Mouse (Mus musculus) limb, embryonic 11.5 days (tissue): ENCODE measurements around the gene Srebf2. TPM values are rescaled to one million over a fixed set of nuclear protein-coding genes. Genes with fewer than 3 reads are reported as not detected.

Experiments used
- ATAC-seq: fragments of 200-750 bp; cut with Nextera tagmentation; 2 replicates; pipeline ENCODE4 v1.8.0; 2017; ENCODE audit warnings: low read depth; ENCODE audit not compliant: insufficient number of reproducible peaks, low FRiP score, low TSS enrichment
- DNase-seq: peaks from one replicate; pipeline ENCODE4 v3.0.0-alpha.2; 2015; ENCODE audit warnings: low spot score
- H3K27ac ChIP-seq: fragments of 300-500 bp; sonication (generic); replicated peaks from 2 replicates; pipeline ENCODE4 v1.5.1; 2014; ENCODE audit warnings: low read depth, mild to moderate bottlenecking, low read length
- H3K27me3 ChIP-seq: fragments of 300-500 bp; sonication (generic); 2 replicates; pipeline ENCODE4 v1.6.1; 2014; ENCODE audit warnings: mild to moderate bottlenecking, low read length, mixed read lengths; ENCODE audit not compliant: control insufficient read depth, insufficient read depth
- H3K36me3 ChIP-seq: fragments of 300-500 bp; sonication (generic); 2 replicates; pipeline ENCODE4 v1.6.1; 2014; ENCODE audit warnings: mild to moderate bottlenecking, low read length, moderate library complexity, mixed read lengths; ENCODE audit not compliant: control insufficient read depth, insufficient read depth
- H3K4me1 ChIP-seq: fragments of 300-500 bp; sonication (generic); 2 replicates; pipeline ENCODE4 v1.6.1; 2014; ENCODE audit warnings: low read length, mixed read lengths; ENCODE audit not compliant: control insufficient read depth, insufficient read depth
- H3K4me2 ChIP-seq: fragments of 300-500 bp; sonication (generic); 2 replicates; pipeline ENCODE4 v1.6.1; 2014; ENCODE audit warnings: low read depth, mild to moderate bottlenecking, moderate library complexity; ENCODE audit not compliant: severe bottlenecking
- H3K4me3 ChIP-seq: fragments of 300-500 bp; sonication (generic); 2 replicates; pipeline ENCODE4 v1.5.1; 2014; ENCODE audit warnings: low read depth, low read length
- H3K9ac ChIP-seq: fragments of 300-500 bp; sonication (generic); 2 replicates; pipeline ENCODE4 v1.6.1; 2014; ENCODE audit warnings: mild to moderate bottlenecking, low read length
- H3K9me3 ChIP-seq: fragments of 300-500 bp; sonication (generic); 2 replicates; pipeline ENCODE4 v1.6.1; 2016; ENCODE audit warnings: low read length; ENCODE audit not compliant: control insufficient read depth
- WGBS: fragments of 180-500 bp; shearing (Covaris S2); extraction: QIAGEN DNeasy Blood & Tissue Kit; methylation state at CpG from one replicate; pipeline ENCODE4 v1.1.7; 2014; 5-methylcytosine and 5-hydroxymethylcytosine counted together
- polyA plus RNA-seq: library from polyadenylated mRNA; unstranded; fragments of >200 nt; fragmentation: Nextera tagmentation; extraction: Ambion mirVana; gene quantifications from 2 replicates; pipeline ENCODE4 v1.2.1, GENCODE M21; 2014

Gene Srebf2
- polyA plus RNA-seq, 1 experiment from 2014 or later, result 129 TPM

DNA sequence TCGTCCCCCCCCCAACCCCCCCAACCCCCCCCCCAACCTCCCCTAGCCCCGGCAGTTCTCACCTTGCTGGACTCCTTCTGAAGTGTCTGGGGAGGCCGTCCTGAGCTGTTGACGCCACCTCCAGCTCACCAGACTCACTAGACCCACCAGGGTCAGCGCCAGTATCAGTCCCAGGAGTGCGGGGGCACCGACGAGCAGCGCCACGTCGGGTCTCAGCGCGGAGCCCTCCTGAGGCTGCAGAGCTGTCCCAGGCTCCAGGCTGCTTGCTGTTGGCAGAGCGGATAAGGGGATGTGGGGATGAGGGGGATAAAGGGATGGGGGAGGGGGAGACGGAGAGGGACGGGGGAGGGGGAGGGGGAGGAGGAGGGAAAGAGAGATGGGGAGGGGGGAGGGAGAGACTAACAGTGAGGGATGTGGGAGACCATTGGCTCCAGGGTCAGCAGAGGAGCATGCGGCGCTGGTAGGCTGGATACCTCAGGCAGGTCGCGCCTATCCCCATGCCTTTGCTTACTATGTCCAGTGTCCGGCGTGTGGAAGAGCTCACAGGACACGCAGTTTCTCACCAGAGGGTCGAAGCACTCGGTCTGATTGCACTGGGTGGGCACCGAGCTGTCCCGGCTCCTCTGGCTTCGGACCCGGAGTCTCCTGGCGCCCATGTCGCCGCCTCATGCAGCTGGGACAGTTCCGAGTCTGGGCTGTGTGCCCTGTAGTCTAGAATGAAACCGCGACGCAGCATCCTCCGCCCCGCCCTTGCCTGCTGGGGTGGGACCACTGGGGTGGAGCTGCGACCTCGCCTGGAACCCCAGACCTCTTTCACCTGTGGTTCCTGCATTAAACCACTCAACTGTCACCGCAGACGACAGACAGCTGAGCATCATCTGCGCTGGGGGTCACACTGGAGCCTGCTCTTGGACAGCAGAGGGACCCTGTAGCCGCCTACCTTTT lies 76.9 kb downstream of the Srebf2 start, which contains the start of gene Tnfrsf13c:
Tnfrsf13c (minus strand) TSS at position 713 of the 945 bp plus-strand sequence.
- ATAC-seq, result no peak
- no peak for DNase-seq
- Histone ChIP-seq H3K9me3 (no peaks in the 10 kb centered on the region), H3K4me3 (peak within 1 kb of the TSS; percentile 27), H3K27ac (no peak within 1 kb of the TSS), H3K36me3 (no peaks in the 10 kb centered on the region), H3K9ac (0 out of 2 replicates have a peak within 1 kb of the TSS, but pooled peaks have one; percentile 12), H3K27me3 (peaks cover 23% of the 10 kb centered on the region), H3K4me1 (no peaks in the 10 kb centered on the region; the same call in 1 of the 2 replicates), H3K4me2 (peak within 1 kb of the TSS; percentile 56)
- WGBS, result 2% methylated on average over 44 of the region's 44 CpGs

DNA sequence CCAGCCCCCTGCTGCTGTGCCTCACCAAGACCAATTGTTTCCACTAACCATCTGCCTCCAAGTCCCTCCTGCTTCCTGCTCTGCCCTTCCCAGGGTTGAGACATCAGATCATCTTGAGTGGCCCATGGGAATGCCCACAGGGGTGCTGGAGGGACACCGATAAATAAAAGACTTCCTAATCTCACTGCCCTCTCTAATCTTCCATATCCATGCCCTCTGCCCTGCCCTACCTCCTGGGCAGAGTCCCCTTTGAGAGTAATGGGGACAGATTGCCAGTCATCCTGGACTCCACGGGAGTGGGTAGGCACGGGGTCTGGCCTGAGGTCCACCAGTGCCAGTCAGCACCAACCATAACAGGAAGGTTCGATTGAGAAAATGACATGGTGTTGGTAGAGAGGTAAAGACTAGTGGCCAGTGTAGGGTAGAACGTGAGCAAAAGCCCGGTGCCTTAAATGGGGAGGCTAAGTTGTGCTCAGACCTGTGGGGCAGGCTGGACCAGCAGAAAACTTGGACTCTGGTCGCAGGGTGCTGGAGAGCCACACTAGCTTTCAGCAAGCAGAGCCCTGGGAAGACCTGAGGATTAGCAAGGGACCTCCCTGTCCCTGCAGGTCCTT lies 77.7 kb downstream of the Srebf2 start:
- Histone ChIP-seq H3K4me3 (no peak overlapping the region), H3K4me2 (no peak overlapping the region; the same call in 1 of the 2 replicates), H3K9ac (no peak overlapping the region), H3K27me3 (peaks cover 23% of the 10 kb centered on the region), H3K4me1 (no peaks in the 10 kb centered on the region; the same call in 1 of the 2 replicates), H3K36me3 (no peaks in the 10 kb centered on the region), H3K27ac (no peak overlapping the region), H3K9me3 (no peaks in the 10 kb centered on the region)
- 35% methylated on average over 7 of the region's 7 CpGs for WGBS
- DNase-seq (no peak), ATAC-seq (no peak; the same call in 1 of the 2 replicates)

DNA sequence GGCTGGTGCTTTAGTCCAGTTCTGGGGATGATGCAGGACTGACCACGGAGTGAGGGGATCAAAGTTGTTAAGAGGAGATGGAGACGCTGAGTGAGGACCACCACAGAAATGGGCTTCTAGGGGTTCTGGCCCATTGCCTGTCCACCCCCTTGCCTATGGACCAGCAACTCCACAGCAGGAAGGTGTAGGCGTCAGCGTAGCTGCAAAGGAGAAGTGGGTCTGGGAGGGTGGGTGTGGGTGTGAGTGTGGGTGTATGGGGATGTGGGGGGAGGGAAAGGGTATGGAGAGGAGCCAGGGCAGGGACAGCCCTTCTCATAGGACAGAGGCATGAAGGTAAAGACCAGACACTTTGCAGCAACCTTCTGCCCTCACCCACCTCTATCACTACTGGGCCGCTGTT lies 78.8 kb downstream of the Srebf2 start:
- no peaks in the 10 kb centered on the region for H3K9me3 ChIP-seq
- H3K27ac ChIP-seq, result no peak overlapping the region
- peaks cover 23% of the 10 kb centered on the region for H3K27me3 ChIP-seq
- no peak overlapping the region for H3K4me2 ChIP-seq
- no peaks in the 10 kb centered on the region; the same call in 1 of the 2 replicates for H3K4me1 ChIP-seq
- no peak for ATAC-seq
- no peak for DNase-seq
- no peaks in the 10 kb centered on the region for H3K36me3 ChIP-seq
- no peak overlapping the region for H3K4me3 ChIP-seq
- 92% methylated on average over 5 of the region's 5 CpGs for WGBS
- H3K9ac ChIP-seq, result no peak overlapping the region

DNA sequence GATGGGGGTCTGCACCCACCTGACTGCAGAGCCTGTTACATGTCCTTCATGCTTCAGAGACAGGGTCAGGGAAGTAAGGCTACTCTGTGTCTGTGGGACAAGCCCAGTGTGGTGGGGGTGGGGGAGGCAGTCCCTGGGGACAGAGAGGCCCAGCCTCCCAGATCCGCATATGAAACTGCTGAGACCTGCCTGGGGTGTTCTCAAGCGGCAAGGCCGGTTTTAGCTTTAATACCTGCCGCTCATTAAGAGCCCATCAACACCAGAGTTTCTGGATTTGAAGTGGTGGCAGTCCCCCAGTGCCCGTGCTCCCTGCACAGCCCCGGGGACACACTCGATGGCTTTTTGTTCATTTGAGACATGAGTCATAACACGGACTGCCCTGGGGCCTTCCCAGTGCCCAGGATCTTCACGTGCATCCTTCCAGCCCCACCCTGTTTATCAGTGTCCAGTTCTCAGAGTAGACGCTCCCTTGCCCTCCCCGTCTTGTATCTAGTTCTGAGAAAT lies 82.6 kb downstream of the Srebf2 start:
- Histone ChIP-seq H3K9me3 (no peaks in the 10 kb centered on the region), H3K4me1 (no peaks in the 10 kb centered on the region), H3K27me3 (peaks cover 8% of the 10 kb centered on the region), H3K36me3 (no peaks in the 10 kb centered on the region), H3K9ac (0 out of 2 replicates have a peak overlapping the region, but pooled peaks have one; percentile 27), H3K4me3 (no peak overlapping the region), H3K4me2 (no peak overlapping the region), H3K27ac (no peak overlapping the region)
- 39% methylated on average over 11 of the region's 11 CpGs for WGBS
- no peak for ATAC-seq
- no peak for DNase-seq

DNA sequence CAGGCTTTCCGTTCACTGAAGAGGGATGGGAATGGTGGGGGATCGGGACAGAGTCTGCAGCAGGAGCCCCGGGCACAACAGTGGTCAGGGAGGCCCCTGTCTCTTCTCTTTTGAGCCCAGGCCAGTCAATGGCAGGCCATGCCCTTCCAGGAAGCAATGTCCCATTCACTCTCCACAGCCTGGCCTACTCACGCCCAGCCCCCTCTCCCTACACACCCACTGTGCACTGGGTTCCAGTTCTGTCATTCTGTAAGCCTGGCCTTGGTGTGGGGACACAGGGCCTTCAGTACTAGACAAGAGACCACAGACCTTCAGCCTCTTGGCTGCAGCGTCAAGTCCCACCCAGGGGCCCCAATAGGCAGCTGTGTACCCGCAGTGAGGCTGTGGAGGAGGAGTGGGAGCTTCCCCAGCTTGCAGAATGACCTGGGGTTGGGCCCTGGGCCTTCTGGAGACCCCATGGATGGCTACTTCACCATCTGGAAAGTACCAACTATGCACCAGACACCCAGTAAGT lies 83.2 kb downstream of the Srebf2 start:
- H3K9ac ChIP-seq, result no peak overlapping the region
- no peaks in the 10 kb centered on the region for H3K9me3 ChIP-seq
- no peak overlapping the region for H3K4me2 ChIP-seq
- no peak overlapping the region for H3K27ac ChIP-seq
- no peak for DNase-seq
- H3K36me3 ChIP-seq, result no peaks in the 10 kb centered on the region
- H3K4me3 ChIP-seq, result no peak overlapping the region
- WGBS, result 76% methylated on average over 6 of the region's 6 CpGs
- peaks cover 3% of the 10 kb centered on the region for H3K27me3 ChIP-seq
- ATAC-seq, result no peak
- no peaks in the 10 kb centered on the region for H3K4me1 ChIP-seq

DNA sequence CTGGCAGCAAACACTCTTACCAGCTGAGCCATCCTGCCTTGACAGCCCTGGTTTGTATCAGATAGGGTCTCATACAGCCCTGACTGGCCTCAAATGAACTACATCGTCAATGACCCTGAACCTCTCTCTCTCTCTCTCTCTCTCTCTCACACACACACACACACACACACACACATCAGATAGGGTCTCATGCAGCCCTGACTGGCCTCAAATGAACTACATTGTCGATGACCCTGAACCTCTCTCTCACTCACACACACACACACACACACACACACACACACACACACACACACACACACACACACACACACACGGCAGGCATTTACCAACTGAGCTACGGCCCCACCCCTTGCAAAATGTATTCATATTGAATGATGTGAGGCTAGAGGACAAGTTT lies 84.1 kb downstream of the Srebf2 start:
- Histone ChIP-seq H3K27ac (no peak overlapping the region), H3K4me1 (no peaks in the 10 kb centered on the region), H3K36me3 (no peaks in the 10 kb centered on the region), H3K27me3 (no peaks in the 10 kb centered on the region), H3K9me3 (no peaks in the 10 kb centered on the region), H3K9ac (no peak overlapping the region), H3K4me3 (no peak overlapping the region), H3K4me2 (no peak overlapping the region)
- 96% methylated on average over 4 of the region's 4 CpGs for WGBS
- ATAC-seq, result no peak
- DNase-seq, result no peak

DNA sequence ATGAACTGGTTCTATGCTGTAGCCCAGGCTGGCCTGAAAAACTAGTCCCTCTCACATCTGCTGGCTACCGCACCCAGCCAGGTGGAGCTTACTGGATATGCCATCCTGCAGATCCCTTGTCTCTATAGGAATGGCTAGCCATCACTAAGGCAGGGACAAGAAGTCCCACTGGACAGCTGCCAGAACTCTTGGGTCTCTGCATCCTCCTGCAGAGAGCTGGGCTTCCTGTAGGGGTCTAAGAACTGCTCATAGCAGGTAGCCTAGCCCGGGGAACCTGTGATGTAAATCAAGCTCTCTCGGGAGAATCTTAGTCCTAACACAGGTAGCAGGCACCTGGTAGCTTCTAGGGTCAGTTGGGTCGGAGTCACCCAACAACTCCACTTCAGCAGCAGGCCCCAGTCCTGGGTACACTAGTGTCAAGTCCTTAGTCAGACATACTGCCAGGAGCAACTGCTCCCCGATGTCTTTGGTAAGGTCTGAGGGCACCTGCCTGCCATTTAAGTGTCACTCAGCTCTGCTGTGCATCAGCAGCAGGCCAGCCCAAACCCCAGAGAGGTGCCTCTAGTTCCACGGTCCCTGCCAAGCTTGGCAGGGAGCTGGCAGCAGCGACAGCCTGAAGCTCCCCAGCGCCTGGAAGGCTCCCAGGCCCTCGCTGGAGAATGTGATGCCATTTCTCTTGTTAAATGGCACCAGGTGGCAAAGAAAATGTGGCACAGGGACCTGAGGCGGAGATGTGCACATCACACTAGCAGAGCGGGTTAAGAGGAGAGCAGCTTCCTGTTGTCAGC lies 84.8 kb downstream of the Srebf2 start:
- no peaks in the 10 kb centered on the region for H3K27me3 ChIP-seq
- no peaks in the 10 kb centered on the region for H3K4me1 ChIP-seq
- 70% methylated on average over 11 of the region's 11 CpGs for WGBS
- H3K9ac ChIP-seq, result no peak overlapping the region
- H3K4me2 ChIP-seq, result no peak overlapping the region
- no peaks in the 10 kb centered on the region for H3K36me3 ChIP-seq
- H3K27ac ChIP-seq, result no peak overlapping the region
- H3K4me3 ChIP-seq, result no peak overlapping the region
- ATAC-seq, result no peak
- DNase-seq, result no peak
- H3K9me3 ChIP-seq, result no peaks in the 10 kb centered on the region

DNA sequence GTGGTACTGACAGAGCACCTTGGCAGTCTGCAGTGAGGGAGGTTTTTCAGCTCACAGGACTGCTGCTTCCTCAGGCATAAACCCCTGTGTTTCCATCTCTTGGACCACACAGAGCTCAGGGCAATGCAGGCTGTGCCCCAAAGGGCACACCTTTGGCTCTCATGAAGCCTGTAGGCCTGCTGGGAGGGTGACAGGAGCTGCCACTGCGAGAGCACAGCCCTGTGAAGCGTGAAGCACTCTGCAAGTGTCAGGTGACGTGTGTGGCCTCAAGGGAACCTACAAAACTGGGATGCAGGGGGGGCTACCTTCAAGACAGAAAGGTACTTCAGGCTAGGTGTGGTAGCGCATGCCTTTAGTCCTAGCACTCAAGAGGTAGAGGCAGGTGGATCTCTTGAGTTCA lies 85.7 kb downstream of the Srebf2 start:
- DNase-seq, result no peak
- no peak overlapping the region for H3K4me3 ChIP-seq
- no peak overlapping the region for H3K4me2 ChIP-seq
- H3K9ac ChIP-seq, result no peak overlapping the region
- no peaks in the 10 kb centered on the region for H3K27me3 ChIP-seq
- WGBS, result 66% methylated on average over 4 of the region's 4 CpGs
- H3K36me3 ChIP-seq, result no peaks in the 10 kb centered on the region
- H3K4me1 ChIP-seq, result no peaks in the 10 kb centered on the region
- ATAC-seq, result no peak
- H3K9me3 ChIP-seq, result no peaks in the 10 kb centered on the region
- H3K27ac ChIP-seq, result no peak overlapping the region
